Mouse (Mus musculus): ENCODE measurements at regions not wholly inside any gene's neighbourhood (a gene's known extent, or its start where the extent isn't known, plus 50 kb on each side); places are given as distances from the start of the nearest gene placed in this dataset.

- DNase-seq (ENCODE audit: low spot score in 2 of 2), result peak in 1 of 2 experiments; percentile 70
These were observed 1573.7 kb downstream of the Pcdh9 start for GRCm38 (mm10) chr14:92316773-92317172.

- no peak for DNase-seq (ENCODE audit: low spot score in 2 of 2)
These were observed 1586.5 kb downstream of the Pcdh9 start for GRCm38 (mm10) chr14:92303940-92304339.

DNA sequence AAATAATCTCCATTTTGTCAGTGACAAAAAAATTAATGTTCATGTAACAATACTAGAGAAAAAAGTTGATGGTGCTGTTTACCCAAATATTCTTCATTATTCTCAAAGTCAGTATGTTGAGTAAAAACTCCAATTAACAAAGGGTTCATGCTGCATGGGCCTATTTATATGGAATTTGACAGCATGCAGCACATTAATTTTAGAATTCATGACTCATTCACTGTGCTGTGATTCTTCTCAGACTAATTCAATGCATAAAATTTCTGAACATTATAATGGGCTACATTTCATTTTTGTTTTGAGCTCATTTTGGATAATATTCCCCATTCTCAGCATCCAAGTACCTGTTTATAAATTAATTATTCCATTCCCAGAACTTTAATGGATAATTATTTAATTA lies 1619.3 kb downstream of the Pcdh9 start:
- DNase-seq (ENCODE audit: low spot score in 2 of 2), result no peak

DNA sequence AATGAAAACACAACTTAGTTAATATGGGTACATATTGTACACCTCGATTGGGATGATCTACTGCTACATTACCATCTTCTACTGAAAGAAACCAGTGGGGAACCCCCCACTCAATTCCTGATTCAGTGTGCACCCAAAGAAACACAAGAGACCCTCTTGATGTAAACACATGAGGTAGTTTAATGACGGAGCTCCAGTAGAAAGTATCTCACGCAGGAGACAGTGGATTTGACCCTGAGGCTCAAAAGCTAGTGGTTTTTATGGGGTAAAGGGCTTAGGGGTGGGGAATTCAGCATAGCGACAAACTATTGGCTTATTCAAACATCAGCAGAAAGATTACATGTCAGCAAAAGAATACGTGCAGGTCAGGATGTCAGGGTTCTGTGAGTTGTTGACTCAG lies 1667.7 kb downstream of the Pcdh9 start:
- no peak for DNase-seq (ENCODE audit: low spot score in 2 of 2)

Data from layer of hippocampus, postnatal 14 days (tissue).